Mouse (Mus musculus): ENCODE measurements around the gene Catsperd. TPM values are rescaled to one million over a fixed set of nuclear protein-coding genes. Genes with fewer than 3 reads are reported as not detected.
A peak's percentile ranks its signal among the peaks of the same experiment; 100 is the strongest.
"Not testable (repeated sequence)": the region's sequence is repeated elsewhere in the genome, so short reads cannot be mapped to it uniquely, and the experiment has no call there.

Catsperd gene
- total RNA-seq, 2 experiments from 2014 or later: 0.48 to 0.86 TPM

DNA sequence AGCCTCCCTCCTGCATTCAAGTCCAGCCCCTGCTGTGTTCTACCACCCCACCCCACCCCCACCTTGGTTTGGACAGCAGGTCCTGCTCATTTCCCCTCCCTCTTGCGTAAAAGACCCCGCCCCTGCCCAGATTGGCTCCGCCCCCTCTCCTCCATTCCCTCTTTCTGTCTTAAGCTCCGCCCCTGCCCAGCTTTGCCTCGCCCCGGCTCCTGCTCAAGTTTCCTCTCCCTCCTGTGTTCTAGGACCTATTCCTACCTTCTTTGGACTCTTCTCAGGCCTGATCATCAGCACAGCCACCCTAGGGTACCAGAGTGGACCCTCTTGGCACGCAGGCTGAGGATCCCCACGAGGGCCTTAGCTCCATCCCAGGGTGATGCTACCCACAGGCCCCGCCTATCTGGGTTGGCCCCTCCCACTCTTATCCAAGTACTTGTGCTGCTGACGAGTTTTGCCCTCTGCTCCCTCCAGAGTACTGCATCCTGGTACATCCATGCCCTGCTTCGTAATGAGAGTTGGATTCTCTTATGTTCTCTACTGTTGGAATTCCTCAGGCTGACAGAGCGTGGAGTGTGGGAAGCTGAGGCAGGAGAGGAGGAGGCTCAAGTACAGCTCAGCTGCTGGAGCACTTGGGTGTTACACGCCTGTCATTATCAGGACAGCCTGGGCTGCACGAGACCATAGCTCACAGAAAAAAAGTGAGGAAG, 15.9 kb upstream of the Catsperd start:
- no peak for DNase-seq (ENCODE audit: low spot score in 2 of 2)

DNA sequence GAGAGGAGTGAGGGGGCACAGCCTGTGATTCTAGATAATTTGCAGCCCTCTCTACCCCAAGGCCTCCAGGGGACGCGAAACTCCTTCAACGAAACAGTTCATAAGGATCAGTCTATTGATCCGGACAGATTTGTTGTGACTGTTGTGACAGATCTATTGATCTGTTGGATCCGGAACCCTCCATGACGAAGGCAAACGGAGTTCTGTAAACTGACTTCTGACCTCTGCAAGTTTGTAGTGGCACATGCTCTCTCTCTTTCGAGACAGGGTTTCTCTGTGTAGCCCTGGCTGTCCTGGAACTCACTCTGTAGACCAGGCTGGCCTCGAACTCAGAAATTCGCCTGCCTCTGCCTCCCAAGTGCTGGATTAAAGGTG, 15.4 kb upstream of the Catsperd start:
- not testable (repeated sequence) for DNase-seq (ENCODE audit: low spot score in 2 of 2)

DNA sequence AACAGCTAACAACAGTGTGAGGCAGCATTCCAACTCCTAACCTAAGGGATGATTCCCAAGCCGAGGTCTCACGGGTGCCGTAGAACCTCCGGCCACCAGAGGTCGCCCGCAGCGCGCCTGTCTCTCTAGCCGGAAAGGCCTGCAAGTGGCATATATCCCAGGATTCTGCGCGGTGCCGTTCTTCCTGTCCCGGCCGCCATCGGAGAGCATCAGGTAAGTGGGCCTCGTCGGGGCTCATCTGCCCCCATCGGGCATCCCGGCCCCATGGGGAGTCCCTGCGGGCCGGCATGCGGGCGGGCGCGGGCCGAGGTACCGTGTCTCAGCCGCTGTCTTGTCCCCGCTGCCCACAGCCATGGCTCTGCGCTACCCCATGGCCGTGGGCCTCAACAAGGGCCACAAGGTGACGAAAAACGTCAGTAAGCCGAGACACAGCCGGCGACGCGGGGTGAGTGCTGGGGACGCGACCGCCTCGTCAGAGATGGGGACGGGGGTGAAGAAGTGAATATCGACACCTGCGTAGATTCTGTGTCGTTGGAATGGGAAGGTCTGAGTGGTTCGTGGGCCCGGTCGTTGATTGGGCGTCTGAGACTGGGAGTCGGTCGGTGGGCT, 14.6 kb upstream of the Catsperd start, which contains the start of gene Rpl36:
Gene Rpl36, plus strand, starts transcription at position 181 of the 609 bp plus-strand sequence.
- peak; percentile 97 for DNase-seq (ENCODE audit: low spot score in 2 of 2)

DNA sequence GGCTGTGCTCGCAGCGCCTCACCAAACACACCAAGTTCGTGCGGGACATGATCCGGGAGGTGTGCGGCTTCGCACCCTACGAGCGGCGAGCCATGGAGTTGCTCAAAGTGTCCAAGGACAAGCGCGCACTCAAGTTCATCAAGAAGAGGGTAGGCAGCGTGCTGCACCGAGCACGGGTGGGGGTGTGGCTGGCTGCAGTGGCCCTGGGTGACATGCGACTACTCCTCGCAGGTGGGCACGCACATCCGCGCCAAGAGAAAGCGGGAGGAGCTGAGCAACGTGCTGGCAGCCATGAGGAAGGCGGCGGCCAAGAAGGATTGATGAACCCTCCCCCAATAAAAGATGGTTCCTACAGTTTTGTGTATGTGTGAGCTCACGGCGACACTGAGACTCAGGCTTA, 14.1 kb upstream of the Catsperd start:
- peak in 1 of 2 experiments; percentile 38 for DNase-seq (ENCODE audit: low spot score in 2 of 2)

DNA sequence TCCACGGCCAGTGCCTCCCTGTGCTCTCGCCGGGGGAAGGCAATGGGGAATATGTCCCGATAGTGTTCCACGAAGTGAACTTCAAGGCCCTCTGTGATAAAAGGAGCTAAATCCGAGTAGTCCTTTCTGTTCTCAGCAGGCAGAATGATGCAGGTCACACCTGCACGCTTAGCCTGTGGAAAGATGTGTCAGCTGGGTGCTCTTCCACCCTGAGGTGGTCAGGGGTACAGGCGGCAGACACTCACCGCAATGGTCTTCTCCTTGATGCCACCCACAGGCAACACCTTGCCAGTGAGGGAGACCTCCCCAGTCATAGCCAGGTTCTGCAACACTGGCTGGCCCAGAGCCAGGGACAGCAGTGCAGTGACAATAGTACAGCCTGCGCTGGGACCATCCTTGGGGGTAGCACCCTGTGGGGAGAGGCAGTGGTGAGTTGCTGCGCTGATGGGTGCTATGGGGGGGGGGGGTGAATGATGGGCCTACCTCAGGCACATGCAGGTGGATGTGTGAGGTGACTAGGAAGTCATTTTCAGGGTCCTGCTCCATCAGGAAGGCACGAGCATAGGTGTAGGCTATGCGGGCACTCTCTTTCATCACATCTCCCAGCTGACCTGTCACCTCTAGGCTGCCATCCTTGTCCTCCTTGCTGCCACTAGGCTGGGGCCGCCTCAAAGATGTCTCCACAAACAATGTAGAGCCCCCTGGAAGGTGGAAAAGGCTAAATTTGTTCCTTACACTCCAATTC, 13.4 kb upstream of the Catsperd start:
- no peak for DNase-seq (ENCODE audit: low spot score in 2 of 2)

DNA sequence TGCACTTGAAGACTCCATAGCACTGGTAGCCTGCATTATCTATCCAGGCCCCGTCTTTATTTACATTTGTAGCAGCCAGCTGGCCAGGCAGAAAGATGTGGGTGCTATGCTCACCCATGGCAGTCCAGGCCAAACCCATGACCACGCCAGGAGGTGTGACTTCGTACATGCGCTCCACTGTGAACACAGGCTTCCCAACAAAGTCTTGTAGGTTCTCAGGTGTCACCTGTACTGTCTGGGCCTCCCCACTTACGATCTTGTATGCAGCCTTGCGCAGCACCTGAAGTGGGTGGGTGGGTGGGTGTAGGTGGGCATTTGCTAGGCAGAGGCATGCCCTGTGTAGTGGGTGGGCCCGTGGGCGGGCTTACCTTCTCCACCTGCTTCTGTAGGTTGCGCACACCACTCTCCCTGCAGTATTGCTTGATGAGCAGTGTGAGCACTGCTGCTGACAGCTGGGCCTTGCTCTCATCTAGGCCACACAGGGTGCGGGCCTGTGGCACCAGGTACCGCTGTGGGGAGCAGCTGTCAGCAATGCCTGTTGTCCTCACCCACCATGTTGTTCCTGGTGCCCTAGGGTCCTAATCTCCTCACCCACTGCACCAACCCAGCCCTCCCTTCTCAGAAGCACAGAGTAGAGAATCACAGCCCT, 12.7 kb upstream of the Catsperd start:
- no peak for DNase-seq (ENCODE audit: low spot score in 2 of 2)

DNA sequence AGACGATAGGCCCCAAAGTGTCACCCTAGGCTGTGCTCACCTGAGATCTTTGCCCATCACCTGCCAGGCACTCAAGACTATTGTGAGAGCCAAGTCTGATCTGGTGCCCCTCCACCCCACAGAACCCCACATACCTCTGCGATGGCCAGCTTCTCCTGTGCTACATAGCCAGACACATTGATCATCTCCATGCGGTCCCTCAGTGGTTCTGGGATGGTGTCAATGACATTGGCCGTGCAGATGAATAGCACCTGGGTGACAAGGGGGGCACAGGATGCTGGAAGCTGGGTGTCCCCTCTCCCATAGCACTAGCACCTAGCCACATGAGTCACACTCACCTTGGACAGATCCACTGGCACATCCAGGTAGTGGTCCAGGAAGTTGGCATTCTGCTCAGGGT, 12.2 kb upstream of the Catsperd start:
- DNase-seq (ENCODE audit: low spot score in 2 of 2): no peak

DNA sequence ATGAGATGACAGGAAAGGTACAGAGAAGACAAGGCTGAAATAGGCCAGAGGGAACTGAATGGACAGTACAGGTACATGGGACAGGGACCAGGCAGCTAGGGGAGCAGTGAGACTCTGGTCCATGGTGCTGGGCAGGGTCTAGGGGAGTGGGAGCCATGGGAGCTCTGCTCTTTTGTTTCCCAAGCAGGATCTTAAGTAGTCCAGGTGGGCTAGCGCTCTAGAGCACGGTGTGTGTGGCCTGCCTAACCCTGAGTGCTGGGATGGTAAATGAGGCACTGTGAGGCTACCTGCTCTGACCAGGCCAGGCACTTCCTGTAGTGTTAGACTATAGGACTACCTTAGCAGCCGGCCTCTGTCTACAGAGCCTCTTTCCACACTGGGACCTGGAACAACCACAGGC, 11.2 kb upstream of the Catsperd start:
- DNase-seq (ENCODE audit: low spot score in 2 of 2): no peak

DNA sequence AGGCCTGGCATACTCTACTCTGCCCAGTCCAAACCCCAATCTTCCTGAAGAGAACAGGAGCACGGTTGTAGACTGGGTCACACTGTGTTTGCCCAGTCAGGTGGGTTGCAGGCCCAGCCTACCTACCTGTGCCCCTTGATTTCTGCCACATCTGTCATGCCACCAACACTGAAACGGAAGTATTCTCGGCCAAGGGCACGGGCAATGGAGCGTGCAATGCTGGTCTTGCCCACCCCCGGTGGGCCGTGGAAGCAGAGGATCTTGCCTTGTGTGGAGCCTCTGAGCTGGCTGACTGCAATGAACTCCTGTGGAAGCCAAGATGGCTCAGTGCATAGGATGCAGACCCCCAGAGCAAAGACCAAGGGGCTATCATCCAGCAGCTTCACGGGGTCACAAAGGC, 10.3 kb upstream of the Catsperd start:
- DNase-seq (ENCODE audit: low spot score in 2 of 2): no peak

DNA sequence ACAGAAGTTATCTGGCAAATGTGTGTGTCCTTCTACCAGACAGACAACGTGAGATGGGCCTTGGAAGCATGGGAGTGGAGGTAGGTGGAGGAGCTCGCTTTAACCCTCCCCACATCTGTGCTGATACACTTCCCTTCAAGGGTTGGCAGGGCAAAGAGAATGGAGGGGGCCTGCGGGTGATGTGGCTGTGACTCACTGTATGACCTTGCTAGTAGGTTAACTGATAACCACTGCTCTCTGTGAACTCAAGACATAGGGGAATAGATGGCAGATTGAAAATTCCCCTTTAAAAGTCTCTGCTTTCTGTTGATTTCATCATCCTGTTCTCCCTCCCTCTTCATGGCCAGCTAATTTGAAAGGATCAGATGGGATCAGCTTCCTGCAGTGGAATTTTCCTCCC, 2.4 kb upstream of the Catsperd start:
- no peak for DNase-seq (ENCODE audit: low spot score in 2 of 2)

DNA sequence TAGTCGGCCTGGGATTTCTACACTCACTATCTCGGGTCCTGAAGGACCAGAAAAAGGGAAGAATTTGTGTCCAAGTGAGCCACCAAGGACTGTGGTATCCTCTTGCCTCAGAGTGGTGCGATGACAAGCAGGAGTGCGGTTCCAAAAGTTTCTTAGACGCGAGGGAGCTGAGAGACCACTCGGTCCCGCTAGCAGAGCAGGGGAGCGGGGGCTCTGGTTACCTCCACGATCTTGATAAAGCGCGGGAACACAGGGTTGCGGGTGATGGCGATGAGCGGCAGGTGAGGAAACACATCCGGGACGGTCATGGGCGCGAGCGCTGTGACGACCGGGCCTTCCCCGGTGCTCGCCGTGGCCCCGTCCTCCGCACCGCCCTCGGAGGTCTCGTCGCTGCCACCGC, 1.7 kb upstream of the Catsperd start:
- DNase-seq (ENCODE audit: low spot score in 2 of 2): no peak

DNA sequence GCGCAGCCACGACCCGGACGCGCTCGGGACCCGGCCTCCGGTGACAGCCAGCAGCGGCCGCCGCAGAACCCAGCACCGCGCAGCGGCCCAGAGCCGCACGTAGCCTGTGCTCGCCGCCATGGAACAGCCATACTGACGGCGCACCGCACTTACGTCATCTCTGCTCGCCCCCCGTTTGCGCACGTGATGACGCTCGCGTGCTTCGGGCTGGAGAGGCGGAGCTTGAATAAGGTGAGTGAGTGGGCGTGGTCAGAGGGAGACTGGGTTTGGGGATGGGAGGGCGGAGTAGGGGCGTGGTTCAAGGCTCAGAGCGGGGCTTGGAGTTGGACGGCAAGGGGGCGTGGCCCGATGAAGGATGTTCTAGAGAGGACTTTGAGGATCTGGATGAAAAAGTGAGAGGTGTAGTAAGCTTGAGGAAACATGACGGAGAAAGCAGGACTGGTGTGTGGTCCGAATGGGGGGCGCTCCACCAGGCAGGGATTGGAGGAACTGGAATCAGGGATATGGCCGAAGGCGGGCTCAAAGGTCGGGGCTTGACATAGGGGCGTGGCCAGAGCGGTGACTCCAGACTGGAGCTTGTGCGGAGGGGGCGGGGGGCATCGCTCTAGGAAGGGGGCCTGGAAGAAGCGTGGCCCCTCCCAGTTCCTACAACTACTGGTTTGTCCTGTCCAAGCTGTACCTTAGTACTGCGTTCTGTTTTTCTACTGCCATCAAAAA, 1.0 kb upstream of the Catsperd start, which contains the start of gene Lonp1:
Gene Lonp1, minus strand, starts transcription at position 134 of the 717 bp plus-strand sequence.
- DNase-seq (ENCODE audit: low spot score in 2 of 2): peak; percentile 91 to 96

DNA sequence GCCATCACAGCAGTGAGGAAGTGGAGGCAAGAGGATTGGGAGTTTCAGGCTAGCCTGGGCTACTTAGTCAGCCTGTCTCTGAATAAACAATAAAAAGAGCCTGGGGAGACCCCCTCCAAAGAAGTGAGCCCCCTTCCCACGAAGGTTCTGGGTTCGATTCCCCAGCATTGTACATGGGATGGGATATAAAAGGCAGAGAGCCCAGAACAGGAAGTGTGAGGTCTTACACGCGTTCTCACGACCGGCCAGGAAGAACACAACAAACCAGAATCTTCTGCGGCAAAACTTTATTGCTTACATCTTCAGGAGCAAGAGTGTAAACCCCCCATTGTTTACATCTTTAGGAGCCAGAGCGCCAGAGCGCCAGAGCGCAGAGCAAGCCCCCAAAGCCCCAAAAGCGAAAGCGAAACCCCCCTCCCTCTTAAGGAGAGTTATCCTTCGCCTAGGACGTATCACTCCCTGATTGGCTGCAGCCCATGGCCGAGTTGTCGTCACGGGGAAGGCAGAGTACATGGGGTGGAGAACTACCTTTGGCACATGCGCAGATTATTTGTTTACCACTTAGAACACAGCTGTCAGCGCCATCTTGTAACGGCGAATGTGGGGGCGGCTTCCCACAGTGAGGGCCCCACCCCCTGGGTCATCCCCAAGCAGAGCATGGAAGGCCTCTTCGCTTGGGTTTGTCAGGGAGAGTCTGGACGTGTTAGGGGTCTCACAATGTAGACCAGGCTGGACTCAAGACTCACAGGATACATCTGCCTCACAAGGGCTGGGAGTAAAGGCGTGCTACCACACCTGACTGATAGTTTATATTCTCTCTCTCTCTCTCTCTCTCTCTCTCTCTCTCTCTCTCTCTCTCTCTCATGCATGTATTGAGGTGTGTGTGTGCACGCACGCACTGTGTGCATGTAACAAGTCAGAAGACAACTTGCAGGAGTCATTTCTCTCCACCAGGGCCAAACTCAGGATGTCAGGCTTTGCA, 2.1 kb downstream of the Catsperd start:
- not testable (repeated sequence) for DNase-seq (ENCODE audit: low spot score in 2 of 2)

DNA sequence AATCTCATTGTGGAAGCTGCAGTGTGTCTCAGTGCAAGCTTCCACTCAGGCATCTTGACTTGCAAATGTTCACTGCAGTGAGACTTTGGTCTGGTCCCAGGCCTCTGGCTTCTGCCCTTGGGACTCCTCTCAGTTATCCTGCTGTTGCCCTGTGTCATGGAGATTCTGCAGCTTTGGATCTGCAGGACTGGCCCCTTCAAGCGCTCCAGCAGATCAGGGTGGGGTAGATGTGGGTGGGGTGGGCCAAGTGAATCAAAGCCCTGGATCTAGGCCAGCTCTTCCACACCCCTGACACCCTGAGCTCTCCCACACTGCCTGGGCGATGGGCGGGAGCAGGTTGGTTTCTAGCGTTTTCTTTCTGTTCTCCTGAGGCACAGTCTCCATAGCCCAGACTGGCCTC, 3.9 kb downstream of the Catsperd start:
- no peak for DNase-seq (ENCODE audit: low spot score in 2 of 2)

DNA sequence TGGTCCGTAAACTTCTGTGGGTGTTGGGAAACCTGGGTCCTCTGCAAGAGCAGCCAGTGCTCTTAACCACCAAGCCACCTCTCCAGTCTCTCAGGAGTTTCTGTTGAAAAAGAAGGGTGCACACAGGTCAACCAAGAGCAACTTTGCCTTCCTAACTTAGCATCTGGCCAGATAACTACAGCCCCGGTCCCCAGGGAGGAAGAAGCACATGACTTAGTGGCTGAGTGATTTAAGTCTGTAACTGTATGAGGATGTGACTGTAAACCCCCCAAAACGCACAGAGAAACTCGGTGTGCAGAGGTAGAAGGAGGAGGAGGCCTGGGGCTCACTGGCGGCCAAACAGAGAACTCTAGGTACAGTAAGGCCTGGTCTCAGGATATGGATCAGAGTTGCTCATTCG, 6.1 kb downstream of the Catsperd start:
- no peak for DNase-seq (ENCODE audit: low spot score in 2 of 2)

DNA sequence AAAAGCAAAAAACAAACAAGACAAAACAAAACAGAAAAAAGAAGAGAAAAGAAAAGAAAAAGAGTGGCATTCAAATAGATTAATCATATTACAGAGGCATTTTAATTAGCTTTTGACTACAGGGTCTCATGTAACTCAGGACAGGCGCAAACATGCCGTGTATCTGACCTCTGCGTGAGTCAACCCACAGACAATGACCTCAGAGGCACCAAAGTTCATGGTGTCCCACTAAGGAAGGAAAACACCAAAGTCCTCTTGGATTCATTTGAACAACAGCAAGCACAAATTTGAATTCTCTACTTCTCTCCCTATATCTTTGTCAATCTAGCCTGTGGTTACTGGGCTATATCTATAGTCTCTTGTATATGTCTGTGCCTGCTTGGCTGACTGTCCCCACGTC, 15.3 kb downstream of the Catsperd start:
- DNase-seq (ENCODE audit: low spot score in 2 of 2): no peak

DNA sequence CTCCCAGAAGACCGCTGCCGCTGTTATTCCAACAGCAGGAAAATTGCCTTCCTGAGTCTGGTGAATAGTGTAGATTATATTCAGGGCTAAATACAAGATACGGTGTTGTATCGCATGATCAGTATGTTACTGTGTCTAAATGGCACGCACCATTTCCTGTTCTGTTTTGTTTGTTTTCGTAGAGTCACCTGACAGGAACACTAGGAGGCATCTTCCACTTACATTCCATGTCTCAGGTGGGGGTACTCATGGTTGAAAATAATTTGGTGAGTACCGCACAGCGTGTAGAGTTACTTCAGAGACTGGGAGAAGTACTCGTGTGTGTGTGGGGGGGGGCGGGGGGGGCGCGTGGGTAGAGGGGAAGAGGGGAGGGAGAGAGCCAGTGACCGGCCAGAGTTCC, 19.6 kb downstream of the Catsperd start:
- DNase-seq (ENCODE audit: low spot score in 2 of 2): no peak

DNA sequence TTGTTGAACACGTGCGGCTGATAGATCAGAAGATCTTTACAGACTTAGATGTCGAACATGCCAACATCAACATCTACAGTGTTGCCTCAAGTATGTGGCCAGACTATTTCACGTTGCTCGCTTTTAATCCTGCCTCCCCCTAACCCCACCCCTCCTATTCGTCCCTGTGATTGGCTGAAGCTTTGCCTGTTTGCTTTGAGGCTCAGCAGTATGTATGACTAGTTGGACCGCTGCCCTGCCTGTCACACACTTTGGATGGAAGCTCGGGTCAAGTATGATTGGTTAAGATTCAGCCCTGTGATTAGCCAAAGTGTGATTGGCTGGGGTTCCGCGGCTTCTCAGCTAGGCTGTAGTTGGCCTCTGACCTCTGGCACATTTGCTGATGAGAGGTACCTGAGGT, 23.9 kb downstream of the Catsperd start:
- DNase-seq (ENCODE audit: low spot score in 2 of 2): no peak

DNA sequence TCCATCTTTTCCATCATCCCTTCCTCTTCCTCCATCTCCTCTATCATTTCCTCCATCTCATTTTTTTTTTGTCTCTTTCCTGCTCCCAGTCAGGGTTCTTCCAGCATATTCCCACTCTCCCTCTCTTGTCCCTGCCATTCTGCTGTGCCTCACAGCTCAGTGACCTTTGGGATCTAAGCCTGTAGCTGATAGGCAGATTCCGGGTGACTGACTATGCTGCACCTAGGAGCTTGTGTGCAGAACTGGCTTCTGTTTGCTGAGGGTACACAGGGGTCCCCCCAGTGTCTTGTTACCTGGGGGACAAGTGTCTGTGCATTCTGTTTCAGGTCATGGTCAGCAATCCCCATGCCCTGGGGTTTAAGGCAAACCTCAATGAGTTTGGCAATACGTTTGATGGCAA, 26.8 kb downstream of the Catsperd start:
- DNase-seq (ENCODE audit: low spot score in 2 of 2): no peak

DNA sequence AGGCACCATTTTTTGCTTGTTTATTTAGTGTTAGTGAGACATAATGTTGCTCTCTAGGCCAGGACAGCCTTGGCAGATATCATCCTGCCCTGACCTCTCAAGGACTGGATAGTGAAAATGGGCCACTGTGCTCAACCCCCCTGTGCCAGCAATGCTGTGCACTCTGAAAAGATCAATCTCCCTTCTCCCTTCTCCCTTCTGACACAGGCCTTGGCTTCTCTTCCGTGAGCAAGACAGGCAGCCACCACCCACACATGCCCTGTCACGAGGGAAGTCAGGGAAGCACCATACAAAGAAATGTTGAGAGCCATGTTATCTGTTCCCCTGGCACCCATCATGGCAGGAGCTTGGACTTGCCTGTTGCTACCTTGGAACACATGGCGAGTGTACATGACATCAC, 27.4 kb downstream of the Catsperd start:
- no peak for DNase-seq (ENCODE audit: low spot score in 2 of 2)
